In genomic region chr16:33988358-33989012, GRCm38 (mm10) we compare ENCODE assay signal across 9 mouse cellular contexts. TPM values are rescaled to one million over a fixed set of nuclear protein-coding genes. Genes with fewer than 3 reads are reported as not detected.
A peak's percentile ranks its signal among the peaks of the same experiment; 100 is the strongest.
DNase-seq lines count a peak whose midpoint lies in the region; ATAC-seq and TF ChIP-seq lines count a peak whose summit lies in the region.
"Had no signal": no experiment of that assay in that cellular context is flagged by ENCODE, and none has a peak within 500 bp of the region (broad histone marks: within the 10 kb centered on the region; RNA-seq: fewer than 3 reads in every experiment).

No protein-coding gene starts in this region.

- no peak overlapping the region for H3K27ac ChIP-seq in liver, embryonic 12.5 days
- H3K27ac ChIP-seq in MEL (ENCODE audit: control insufficient read depth, low read depth, low read length): no peak overlapping the region
- H3K27ac ChIP-seq: neural tube, embryonic 12.5 days had no signal

- no peaks in the 10 kb centered on the region for H3K79me2 ChIP-seq in MEL (ENCODE audit: control insufficient read depth, insufficient read depth, low read length, poor library complexity)

- TF ChIP-seq RAD21 in MEL (IDR thresholded peaks at IDR 0.05; ENCODE audit: low read depth, low read length): peak; percentile 72

- H3K9me3 ChIP-seq in liver, embryonic 12.5 days (replicated peaks): no peaks in the 10 kb centered on the region
- no peaks in the 10 kb centered on the region for H3K9me3 ChIP-seq in MEL (replicated peaks; ENCODE audit: insufficient read depth, low read length)
- H3K9me3 ChIP-seq: neural tube, embryonic 12.5 days had no signal

- no peak for TF ChIP-seq EP300 in MEL (IDR thresholded peaks at IDR 0.05; ENCODE audit: low read depth in 1 of 2, low read length in 2 of 2)

- H3K9ac ChIP-seq in liver, embryonic 12.5 days: no peak overlapping the region
- no peak overlapping the region for H3K9ac ChIP-seq in MEL (ENCODE audit: control insufficient read depth, low read depth, low read length, poor library complexity, severe bottlenecking)
- H3K9ac ChIP-seq: neural tube, embryonic 12.5 days had no signal

- TF ChIP-seq CTCF in MEL (IDR thresholded peaks at IDR 0.05 in 2 of 3, conservative IDR thresholded peaks at IDR 0.05 in 1 of 3; ENCODE audit: control insufficient read depth in 1 of 3, insufficient read depth in 1 of 3, low read depth in 2 of 3, low read length in 3 of 3, poor library complexity in 1 of 3, severe bottlenecking in 1 of 3): peak; percentile 86 to 93 (median 90)

- H3K4me1 ChIP-seq in liver, embryonic 12.5 days: peaks cover 4% of the 10 kb centered on the region; the same call in 1 of the 2 replicates
- peaks cover 0 to 3% of the 10 kb centered on the region in 2 experiments; a peak in 1 of 4 replicates for H3K4me1 ChIP-seq in MEL (ENCODE audit: control insufficient read depth in 1 of 2, insufficient read depth in 2 of 2, low read length in 2 of 2)
- H3K4me1 ChIP-seq: neural tube, embryonic 12.5 days had no signal

- 0 out of 2 replicates have a peak, but pooled peaks cover 3% of the 10 kb centered on the region for H3K27me3 ChIP-seq in liver, embryonic 12.5 days (replicated peaks)
- no peaks in the 10 kb centered on the region for H3K27me3 ChIP-seq in MEL (ENCODE audit: control insufficient read depth in 1 of 2, insufficient read depth in 2 of 2, low read length in 2 of 2)
- H3K27me3 ChIP-seq: neural tube, embryonic 12.5 days had no signal

- H3K36me3 ChIP-seq in liver, embryonic 12.5 days: no peaks in the 10 kb centered on the region
- H3K36me3 ChIP-seq in MEL (ENCODE audit: control insufficient read depth in 1 of 2, insufficient read depth in 2 of 2, low read length in 2 of 2): no peaks in the 10 kb centered on the region

- intact Hi-C loops in gastrocnemius, postnatal 14 days (cut with DNase I; ENCODE audit: low total_unique reads): no loop called here

- DNase-seq in liver: peak; percentile 67
- peak; percentile 74 for DNase-seq in MEL (ENCODE audit: low read depth, low spot score)
- peak; percentile 15 for DNase-seq in c-Kit-negative CD71-positive TER-119-positive erythroid progenitor cells, embryonic 14.5 days (ENCODE audit: low read depth, low spot score)
- peak; percentile 38 for DNase-seq in gastrocnemius, postnatal 14 days
- DNase-seq in kidney, postnatal 36 days: peak; percentile 62 to 84
- DNase-seq in naive thymus-derived CD4-positive, alpha-beta T cell, adult 2 months (ENCODE audit: low read depth): peak; percentile 81
- no peak for DNase-seq in right cerebral cortex, postnatal 4 days

- 44% methylated on average over 17 of the region's 17 CpGs for WGBS in liver, embryonic 12.5 days (ENCODE audit: insufficient replicate concordance)

- TF ChIP-seq POLR2A in MEL (IDR thresholded peaks at IDR 0.05; ENCODE audit: control insufficient read depth in 1 of 2, insufficient read depth in 1 of 2, low read depth in 1 of 2, low read length in 2 of 2, poor library complexity in 1 of 2): no peak

- ATAC-seq in liver, embryonic 12.5 days: no peak

- no peak overlapping the region for H3K4me3 ChIP-seq in liver, embryonic 12.5 days
- no peak overlapping the region for H3K4me3 ChIP-seq in MEL (ENCODE audit: control insufficient read depth in 1 of 2, insufficient read depth in 1 of 2, low read depth in 2 of 2, low read length in 2 of 2)
- H3K4me3 ChIP-seq: neural tube, embryonic 12.5 days had no signal

- H3K4me2 ChIP-seq in liver, embryonic 12.5 days: no peak overlapping the region; the same call in 1 of the 2 replicates
- H3K4me2 ChIP-seq: neural tube, embryonic 12.5 days had no signal

TF ChIP-seq in MEL, 35 proteins besides CTCF, POLR2A, EP300 and RAD21:
- TF ChIP-seq TBP (IDR thresholded peaks at IDR 0.05; ENCODE audit: low read depth, low read length) (no peak), GATA1 (IDR thresholded peaks at IDR 0.05; ENCODE audit: low read depth, low read length) (0 out of 2 replicates have a peak, but pooled peaks have one; percentile 12), ZC3H11A (IDR thresholded peaks at IDR 0.05; ENCODE audit: low read depth, low read length) (peak; percentile 54; the same call in 1 of the 2 replicates), SMC3 (IDR thresholded peaks at IDR 0.05; ENCODE audit: low read depth, low read length) (peak; percentile 96)

RNA-seq across cellular contexts. Expression of gene Umps, which starts 21.6 kb away (rescaled TPM):
- 66.6 and 68.0 TPM in 2 replicates for polyA plus RNA-seq in liver, embryonic 12.5 days (2016; fragmentation: Nextera tagmentation; extraction: Ambion mirVana)
- total RNA-seq in MEL (2012; rRNA removed): 125 and 132 TPM in 2 replicates
- 100 to 1,000 TPM in 1 of 2 experiments, not detected in 1; 109 TPM for polyA plus RNA-seq in MEL (2012; ENCODE audit: insufficient read depth in 1 of 2, insufficient read length in 2 of 2, low read depth in 1 of 2, low replicate concordance in 2 of 2, missing spikeins in 1 of 2)
- 1 to 10 TPM; 5.3 to 7.0 TPM for total RNA-seq in gastrocnemius, postnatal 14 days (2021)

Comparison
In these comparisons a context has a peak if more than half of its experiments do, and no peak if none do; other contexts are left out.
1. RNA of gene Umps, which starts 21.6 kb away (total RNA-seq): 125 to 132 TPM in MEL; 5.3 to 7.0 TPM in gastrocnemius, postnatal 14 days; every median in the first group is over 10 times any median in the second.